Mouse (Mus musculus) MEL (cell line): Measurements from ENCODE around the gene Actn1.

Experiments used
- EP300 ChIP-seq, 2 experiments: IDR thresholded peaks; 2 replicates each; pipeline ENCODE4 v1.6.1; 2011; ENCODE audit warnings: improper control_type of control experiment in 2 of 2, low read length in 2 of 2, low read depth in 1 of 2, mild to moderate bottlenecking in 1 of 2
- HCFC1 ChIP-seq: IDR thresholded peaks from 2 replicates; pipeline ENCODE4 v1.6.1; 2012; ENCODE audit warnings: low read depth, mild to moderate bottlenecking, inconsistent platforms, low read length, improper control_type of control experiment, moderate library complexity
- MEF2A ChIP-seq: IDR thresholded peaks from 2 replicates; pipeline ENCODE4 v1.6.1; 2014; ENCODE audit warnings: low read depth, mild to moderate bottlenecking, inconsistent platforms, low read length, improper control_type of control experiment; ENCODE audit not compliant: poor library complexity, insufficient replicate concordance, severe bottlenecking; ENCODE audit errors: extremely low read depth
- UBTF ChIP-seq: IDR thresholded peaks from 2 replicates; pipeline ENCODE4 v1.6.1; 2012; ENCODE audit warnings: low read depth, mild to moderate bottlenecking, inconsistent platforms, low read length, improper control_type of control experiment, moderate library complexity, borderline replicate concordance; ENCODE audit not compliant: insufficient read depth
- ZMIZ1 ChIP-seq: IDR thresholded peaks from 2 replicates; pipeline ENCODE4 v1.6.1; 2012; ENCODE audit warnings: low read depth, mild to moderate bottlenecking, inconsistent platforms, low read length, improper control_type of control experiment, moderate library complexity

GRCm38 (mm10) chr12:80124756-80125155 is 135.4 kb downstream of the Actn1 start:
- no peak for TF ChIP-seq MEF2A
- TF ChIP-seq EP300 (IDR thresholded peaks at IDR 0.05; ENCODE audit: low read depth in 1 of 2, low read length in 2 of 2): no peak
- no peak for TF ChIP-seq UBTF
- no peak for TF ChIP-seq ZMIZ1
- TF ChIP-seq HCFC1: no peak
